Mouse (Mus musculus) liver, adult 2 months (tissue): ENCODE data around the gene Hoxa3.

ENCODE experiments used
- CTCF ChIP-seq: fragments of 200-500 bp; IDR thresholded peaks from 2 replicates; pipeline ENCODE4 v1.5.1; 2011; ENCODE audit warnings: low read depth, low read length, control low read depth
- POLR2A ChIP-seq: fragments of 200-500 bp; IDR thresholded peaks from 2 replicates; pipeline ENCODE4 v1.6.1; 2011; ENCODE audit warnings: low read length, control low read depth; ENCODE audit not compliant: insufficient read depth; ENCODE audit errors: extremely low read depth

DNA sequence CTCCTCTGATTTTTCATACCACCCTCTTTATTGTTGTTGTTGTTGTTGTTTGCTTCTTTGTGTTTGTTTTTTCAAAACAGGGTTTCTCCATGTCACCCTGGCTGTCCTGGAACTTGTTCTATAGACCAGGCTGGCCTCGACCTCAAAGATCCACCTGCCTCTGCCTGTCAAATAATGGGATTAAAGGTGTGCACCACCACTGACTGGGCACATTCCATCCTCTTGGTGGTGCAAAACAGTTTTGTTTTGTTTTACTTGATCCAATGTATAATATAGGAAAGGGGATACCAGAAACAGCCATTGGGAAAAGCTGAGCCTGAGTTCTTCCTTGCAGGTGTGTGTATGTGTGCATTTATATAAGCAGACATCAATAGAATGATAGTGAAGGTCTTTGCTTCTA is 26.6 kb downstream of the Hoxa3 start:
- no peak for TF ChIP-seq POLR2A
- TF ChIP-seq CTCF: no peak
